Mouse (Mus musculus): ENCODE measurements around the gene Fam196b. TPM values are rescaled to one million over a fixed set of nuclear protein-coding genes. Genes with fewer than 3 reads are reported as not detected.

Fam196b gene
- total RNA-seq, 2 experiments from 2014 or later: not detected

GRCm38 (mm10) chr11:34397661-34398060, 83.0 kb downstream of the Fam196b start:
- no peak for ATAC-seq (replicated peaks; ENCODE audit: poor library complexity, severe bottlenecking)

- ATAC-seq (replicated peaks; ENCODE audit: poor library complexity, severe bottlenecking): peak; percentile 62; the same call in 1 of the 2 replicates
These were observed 83.9 kb downstream of the Fam196b start for GRCm38 (mm10) chr11:34398555-34398954.

- ATAC-seq (replicated peaks; ENCODE audit: poor library complexity, severe bottlenecking): no peak
These were observed 86.7 kb downstream of the Fam196b start for GRCm38 (mm10) chr11:34401343-34401742.

- 0 out of 2 replicates have a peak, but pooled peaks have one; percentile 27 for ATAC-seq (replicated peaks; ENCODE audit: poor library complexity, severe bottlenecking)
These were observed 90.7 kb downstream of the Fam196b start for GRCm38 (mm10) chr11:34405311-34405710.

- no peak for ATAC-seq (replicated peaks; ENCODE audit: poor library complexity, severe bottlenecking)
These were observed 91.7 kb downstream of the Fam196b start for GRCm38 (mm10) chr11:34406309-34406708.

- ATAC-seq (replicated peaks; ENCODE audit: poor library complexity, severe bottlenecking): no peak
These were observed 92.2 kb downstream of the Fam196b start for GRCm38 (mm10) chr11:34406850-34407249.

- ATAC-seq (replicated peaks; ENCODE audit: poor library complexity, severe bottlenecking): no peak
These were observed 101.4 kb downstream of the Fam196b start for GRCm38 (mm10) chr11:34415884-34416618.

GRCm38 (mm10) chr11:34416619-34416979, 102.0 kb downstream of the Fam196b start:
- no peak for ATAC-seq (replicated peaks; ENCODE audit: poor library complexity, severe bottlenecking)

GRCm38 (mm10) chr11:34421061-34421460, 106.4 kb downstream of the Fam196b start:
- no peak for ATAC-seq (replicated peaks; ENCODE audit: poor library complexity, severe bottlenecking)

GRCm38 (mm10) chr11:34424546-34424945, 109.9 kb downstream of the Fam196b start:
- ATAC-seq (replicated peaks; ENCODE audit: poor library complexity, severe bottlenecking): no peak

GRCm38 (mm10) chr11:34427212-34427611, 112.6 kb downstream of the Fam196b start:
- peak; percentile 77 for ATAC-seq (replicated peaks; ENCODE audit: poor library complexity, severe bottlenecking)

- ATAC-seq (replicated peaks; ENCODE audit: poor library complexity, severe bottlenecking): no peak
These were observed 116.3 kb downstream of the Fam196b start for GRCm38 (mm10) chr11:34430940-34431339.

GRCm38 (mm10) chr11:34431371-34431770, 116.7 kb downstream of the Fam196b start:
- no peak for ATAC-seq (replicated peaks; ENCODE audit: poor library complexity, severe bottlenecking)

GRCm38 (mm10) chr11:34431978-34432377, 117.4 kb downstream of the Fam196b start:
- ATAC-seq (replicated peaks; ENCODE audit: poor library complexity, severe bottlenecking): no peak

- no peak for ATAC-seq (replicated peaks; ENCODE audit: poor library complexity, severe bottlenecking)
These were observed 122.8 kb downstream of the Fam196b start for GRCm38 (mm10) chr11:34437446-34437845.

GRCm38 (mm10) chr11:34438429-34438828, 123.8 kb downstream of the Fam196b start:
- ATAC-seq (replicated peaks; ENCODE audit: poor library complexity, severe bottlenecking): no peak

- no peak for ATAC-seq (replicated peaks; ENCODE audit: poor library complexity, severe bottlenecking)
These were observed 133.3 kb downstream of the Fam196b start for GRCm38 (mm10) chr11:34447891-34448290.

GRCm38 (mm10) chr11:34449944-34450343, 135.3 kb downstream of the Fam196b start:
- no peak for ATAC-seq (replicated peaks; ENCODE audit: poor library complexity, severe bottlenecking)

GRCm38 (mm10) chr11:34467056-34467455, 152.4 kb downstream of the Fam196b start:
- no peak for ATAC-seq (replicated peaks; ENCODE audit: poor library complexity, severe bottlenecking)

GRCm38 (mm10) chr11:34468571-34468970, 153.9 kb downstream of the Fam196b start:
- no peak for ATAC-seq (replicated peaks; ENCODE audit: poor library complexity, severe bottlenecking)

GRCm38 (mm10) chr11:34469792-34470191, 155.2 kb downstream of the Fam196b start:
- no peak for ATAC-seq (replicated peaks; ENCODE audit: poor library complexity, severe bottlenecking)

Data from granulocyte monocyte progenitor cell, adult 5-6 weeks (primary cell).